25 mouse cellular contexts compared by ENCODE assay signal in the genomic region with DNA sequence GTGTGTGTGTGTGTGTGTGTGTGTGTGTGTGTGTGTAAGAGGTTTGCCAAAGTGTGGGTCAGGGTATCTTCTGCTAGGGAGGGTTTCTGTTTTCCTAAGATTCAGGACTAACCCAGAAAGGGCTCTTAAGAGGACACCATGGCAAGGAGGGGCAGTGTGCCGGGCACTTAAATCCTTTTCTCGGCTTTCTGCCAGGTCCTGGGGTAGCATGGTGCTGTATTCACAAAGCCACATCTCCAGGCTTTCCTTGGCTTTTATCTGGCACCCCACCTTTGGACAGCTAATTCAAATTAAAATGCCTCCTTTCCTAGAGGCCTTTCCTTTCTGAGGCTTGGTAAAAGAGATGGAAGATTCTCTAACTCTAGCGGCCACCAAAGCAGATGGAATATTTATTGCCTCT. TPM values are rescaled to one million over a fixed set of nuclear protein-coding genes. Genes with fewer than 3 reads are reported as not detected.
DNase-seq lines count a peak whose midpoint lies in the region; ATAC-seq lines count a peak whose summit lies in the region.
"Had no signal": no experiment of that assay in that cellular context is flagged by ENCODE, and none has a peak within 500 bp of the region (broad histone marks: within the 10 kb centered on the region; RNA-seq: fewer than 3 reads in every experiment).

No protein-coding gene starts in this region.

- ATAC-seq in intestine, embryonic 14.5 days (replicated peaks; ENCODE audit: low FRiP score, low TSS enrichment, low read depth) = no peak
- no peak for ATAC-seq in intestine, embryonic 16.5 days
- ATAC-seq in hindbrain, embryonic 16.5 days = no peak
- ATAC-seq in neural tube, embryonic 15.5 days (ENCODE audit: low FRiP score) = no peak
- ATAC-seq: activated CD4-positive, CD25-positive, alpha-beta regulatory T cell, adult 4 months; lung, postnatal 0 days; Patski had no signal

- H3K27ac ChIP-seq in intestine, embryonic 14.5 days (ENCODE audit: low read depth) = peak overlapping the region; percentile 0; the same call in 1 of the 2 replicates
- H3K27ac ChIP-seq in intestine, embryonic 16.5 days (ENCODE audit: low read length) = no peak overlapping the region
- no peak overlapping the region for H3K27ac ChIP-seq in hindbrain, embryonic 10.5 days
- H3K27ac ChIP-seq in hindbrain, embryonic 16.5 days (ENCODE audit: low read depth, low read length) = peak overlapping the region; percentile 11
- peak overlapping the region; percentile 54 for H3K27ac ChIP-seq in neural tube, embryonic 15.5 days (replicated peaks)
- H3K27ac ChIP-seq: embryonic facial prominence, embryonic 13.5 days; liver, embryonic 15.5 days had no signal

- H3K9me3 ChIP-seq in intestine, embryonic 14.5 days (ENCODE audit: control insufficient read depth, low read length) = no peaks in the 10 kb centered on the region
- H3K9me3 ChIP-seq in intestine, embryonic 16.5 days (ENCODE audit: control insufficient read depth, low read length) = no peaks in the 10 kb centered on the region
- no peaks in the 10 kb centered on the region for H3K9me3 ChIP-seq in hindbrain, embryonic 10.5 days
- H3K9me3 ChIP-seq in hindbrain, embryonic 16.5 days (ENCODE audit: control insufficient read depth, low read length) = no peaks in the 10 kb centered on the region
- no peaks in the 10 kb centered on the region for H3K9me3 ChIP-seq in neural tube, embryonic 15.5 days (replicated peaks)
- H3K9me3 ChIP-seq: embryonic facial prominence, embryonic 13.5 days; liver, embryonic 15.5 days had no signal

- no peak overlapping the region for H3K4me3 ChIP-seq in intestine, embryonic 14.5 days (ENCODE audit: low read depth, low read length)
- no peak overlapping the region for H3K4me3 ChIP-seq in intestine, embryonic 16.5 days (ENCODE audit: low read length)
- H3K4me3 ChIP-seq in hindbrain, embryonic 10.5 days = no peak overlapping the region
- peak overlapping the region; percentile 5; the same call in 1 of the 2 replicates for H3K4me3 ChIP-seq in hindbrain, embryonic 16.5 days (ENCODE audit: low read length)
- no peak overlapping the region for H3K4me3 ChIP-seq in neural tube, embryonic 15.5 days (replicated peaks)
- H3K4me3 ChIP-seq: embryonic facial prominence, embryonic 13.5 days; liver, embryonic 15.5 days had no signal

- H3K4me2 ChIP-seq in intestine, embryonic 14.5 days (ENCODE audit: low read length) = peak overlapping the region; percentile 9; the same call in 1 of the 2 replicates
- no peak overlapping the region for H3K4me2 ChIP-seq in intestine, embryonic 16.5 days (ENCODE audit: low read depth, low read length)
- peak overlapping the region; percentile 54 for H3K4me2 ChIP-seq in hindbrain, embryonic 16.5 days (ENCODE audit: low read length)
- peak overlapping the region; percentile 64 for H3K4me2 ChIP-seq in neural tube, embryonic 15.5 days
- H3K4me2 ChIP-seq: embryonic facial prominence, embryonic 13.5 days; liver, embryonic 15.5 days had no signal

- DNase-seq in intestine, embryonic 14.5 days (ENCODE audit: low spot score) = no peak
- DNase-seq in hindbrain, embryonic 10.5 days (ENCODE audit: low spot score) = peak; percentile 20
- no peak for DNase-seq in heart, postnatal 10 days
- DNase-seq in adrenal gland, postnatal 4 days (ENCODE audit: low spot score in 2 of 2) = no peak
- DNase-seq in ovary, postnatal 10 days (ENCODE audit: low spot score) = no peak
- DNase-seq: cerebellum, adult 8-10 months; gastrocnemius, postnatal 10 days; kidney, postnatal 10 days; retina, postnatal 1 day; thymus, postnatal 36 days had no signal

- H3K27me3 ChIP-seq in intestine, embryonic 14.5 days (replicated peaks; ENCODE audit: control insufficient read depth, insufficient read depth, low read length) = peaks cover 30% of the 10 kb centered on the region
- peaks cover 72% of the 10 kb centered on the region for H3K27me3 ChIP-seq in intestine, embryonic 16.5 days (replicated peaks; ENCODE audit: control insufficient read depth, insufficient read depth, low read length)
- H3K27me3 ChIP-seq in hindbrain, embryonic 10.5 days (ENCODE audit: insufficient read depth, poor library complexity, severe bottlenecking) = peaks cover 100% of the 10 kb centered on the region
- peaks cover 41% of the 10 kb centered on the region for H3K27me3 ChIP-seq in hindbrain, embryonic 16.5 days (replicated peaks; ENCODE audit: control insufficient read depth, insufficient read depth, low read length)
- H3K27me3 ChIP-seq in neural tube, embryonic 15.5 days (replicated peaks) = no peaks in the 10 kb centered on the region
- H3K27me3 ChIP-seq: Patski had no signal

- no peak overlapping the region for H3K9ac ChIP-seq in intestine, embryonic 14.5 days (ENCODE audit: low read length)
- no peak overlapping the region for H3K9ac ChIP-seq in intestine, embryonic 16.5 days (ENCODE audit: low read depth, low read length)
- H3K9ac ChIP-seq in hindbrain, embryonic 16.5 days (ENCODE audit: low read depth, low read length) = no peak overlapping the region
- H3K9ac ChIP-seq in neural tube, embryonic 15.5 days (replicated peaks) = 0 out of 2 replicates have a peak overlapping the region, but pooled peaks have one; percentile 14
- H3K9ac ChIP-seq: embryonic facial prominence, embryonic 13.5 days; liver, embryonic 15.5 days had no signal

- peaks cover 36% of the 10 kb centered on the region for H3K4me1 ChIP-seq in intestine, embryonic 14.5 days (replicated peaks; ENCODE audit: control insufficient read depth, insufficient read depth, low read length)
- H3K4me1 ChIP-seq in intestine, embryonic 16.5 days (ENCODE audit: control insufficient read depth, insufficient read depth, low read length) = peaks cover 12% of the 10 kb centered on the region
- H3K4me1 ChIP-seq in hindbrain, embryonic 10.5 days (replicated peaks) = peaks cover 3% of the 10 kb centered on the region; the same call in 1 of the 2 replicates
- no peaks in the 10 kb centered on the region for H3K4me1 ChIP-seq in hindbrain, embryonic 16.5 days (ENCODE audit: control insufficient read depth, insufficient read depth, low read depth, low read length)
- H3K4me1 ChIP-seq in neural tube, embryonic 15.5 days = peaks cover 78% of the 10 kb centered on the region
- H3K4me1 ChIP-seq: liver, embryonic 15.5 days had no signal

- intact Hi-C loops in heart, postnatal 10 days (cut with DNase I) = no loop called here

- 23% methylated on average over 3 of the region's 3 CpGs for WGBS in intestine, embryonic 14.5 days
- WGBS in intestine, embryonic 16.5 days = 15% methylated on average over 3 of the region's 3 CpGs
- WGBS in hindbrain, embryonic 10.5 days = 7% methylated on average over 3 of the region's 3 CpGs
- WGBS in hindbrain, embryonic 16.5 days = 14% methylated on average over 3 of the region's 3 CpGs
- 13% methylated on average over 3 of the region's 3 CpGs for WGBS in neural tube, embryonic 15.5 days

- H3K36me3 ChIP-seq in intestine, embryonic 14.5 days (ENCODE audit: control insufficient read depth, insufficient read depth, low read length) = no peaks in the 10 kb centered on the region
- H3K36me3 ChIP-seq in intestine, embryonic 16.5 days (ENCODE audit: control insufficient read depth, insufficient read depth, low read length) = no peaks in the 10 kb centered on the region
- H3K36me3 ChIP-seq in hindbrain, embryonic 10.5 days = no peaks in the 10 kb centered on the region
- H3K36me3 ChIP-seq in hindbrain, embryonic 16.5 days (ENCODE audit: control insufficient read depth, insufficient read depth, low read length) = no peaks in the 10 kb centered on the region
- H3K36me3 ChIP-seq in neural tube, embryonic 15.5 days = no peaks in the 10 kb centered on the region
- H3K36me3 ChIP-seq: embryonic facial prominence, embryonic 13.5 days; liver, embryonic 15.5 days had no signal

RNA-seq across cellular contexts. Expression of gene Hoxc4, which starts 20.9 kb away (rescaled TPM):
- polyA plus RNA-seq in intestine, embryonic 14.5 days (2014; fragmentation: Nextera tagmentation; extraction: Ambion mirVana) = 14.6 and 15.6 TPM in 2 replicates
- 8.8 and 9.7 TPM in 2 replicates for polyA plus RNA-seq in intestine, embryonic 16.5 days (2015; fragmentation: Nextera tagmentation; extraction: Ambion mirVana)
- 1.5 and 29.6 TPM in 2 replicates for polyA plus RNA-seq in hindbrain, embryonic 10.5 days (2016; fragmentation: Nextera tagmentation; extraction: Ambion mirVana)
- 57.7 and 61.2 TPM in 2 replicates for polyA plus RNA-seq in hindbrain, embryonic 16.5 days (2015; fragmentation: Nextera tagmentation; extraction: Ambion mirVana)
- 26.7 and 48.6 TPM in 2 replicates for polyA plus RNA-seq in neural tube, embryonic 15.5 days (2015; fragmentation: Nextera tagmentation; extraction: Ambion mirVana)
- total RNA-seq in heart, postnatal 10 days (2021) = under 1 TPM in 1 of 2 experiments, not detected in 1; 0.24 TPM
- total RNA-seq in adrenal gland, postnatal 4 days (2021) = 10 to 100 TPM; 11.3 to 13.4 TPM
- total RNA-seq: heart, adult 8-10 months; layer of hippocampus, postnatal 10 days; left cerebral cortex, postnatal 10 days; megakaryocyte, adult 5-6 weeks; neutrophil, adult 5-6 weeks had no signal
- polyA plus RNA-seq: activated CD4-positive, CD25-positive, alpha-beta regulatory T cell, adult 4 months; midbrain, postnatal 0 days had no signal

RNA-seq across cellular contexts. Expression of gene Hoxc6, which starts 41.6 kb away (rescaled TPM):
- 6.1 and 9.6 TPM in 2 replicates for polyA plus RNA-seq in intestine, embryonic 14.5 days (2014; fragmentation: Nextera tagmentation; extraction: Ambion mirVana)
- 3.2 and 4.0 TPM in 2 replicates for polyA plus RNA-seq in intestine, embryonic 16.5 days (2015; fragmentation: Nextera tagmentation; extraction: Ambion mirVana)
- not detected in 2 replicates for polyA plus RNA-seq in hindbrain, embryonic 10.5 days (2016; fragmentation: Nextera tagmentation; extraction: Ambion mirVana)
- 4.0 and 9.0 TPM in 2 replicates for polyA plus RNA-seq in hindbrain, embryonic 16.5 days (2015; fragmentation: Nextera tagmentation; extraction: Ambion mirVana)
- 23.4 and 35.1 TPM in 2 replicates for polyA plus RNA-seq in neural tube, embryonic 15.5 days (2015; fragmentation: Nextera tagmentation; extraction: Ambion mirVana)
- total RNA-seq in heart, postnatal 10 days (2021) = under 1 TPM in 1 of 2 experiments, not detected in 1; 0.15 TPM
- total RNA-seq in adrenal gland, postnatal 4 days (2021) = 10 to 100 TPM; 40.3 to 41.5 TPM
- total RNA-seq: layer of hippocampus, postnatal 10 days; left cerebral cortex, postnatal 10 days; megakaryocyte, adult 5-6 weeks; midbrain, postnatal 0 days; neutrophil, adult 5-6 weeks had no signal
- polyA plus RNA-seq: activated CD4-positive, CD25-positive, alpha-beta regulatory T cell, adult 4 months; embryonic facial prominence, embryonic 13.5 days; lung, postnatal 0 days; midbrain, postnatal 0 days had no signal

RNA-seq across cellular contexts. Expression of gene Hoxc8, which starts 49.2 kb away (rescaled TPM):
- polyA plus RNA-seq in intestine, embryonic 14.5 days (2014; fragmentation: Nextera tagmentation; extraction: Ambion mirVana) = 9.5 and 11.9 TPM in 2 replicates
- polyA plus RNA-seq in intestine, embryonic 16.5 days (2015; fragmentation: Nextera tagmentation; extraction: Ambion mirVana) = 4.5 and 4.9 TPM in 2 replicates
- polyA plus RNA-seq in hindbrain, embryonic 10.5 days (2016; fragmentation: Nextera tagmentation; extraction: Ambion mirVana) = not detected in 2 replicates
- polyA plus RNA-seq in hindbrain, embryonic 16.5 days (2015; fragmentation: Nextera tagmentation; extraction: Ambion mirVana) = 3.2 and 9.9 TPM in 2 replicates
- 56.5 and 108 TPM in 2 replicates for polyA plus RNA-seq in neural tube, embryonic 15.5 days (2015; fragmentation: Nextera tagmentation; extraction: Ambion mirVana)
- not detected for total RNA-seq in heart, postnatal 10 days (2021)
- total RNA-seq in adrenal gland, postnatal 4 days (2021) = 10 to 100 TPM; 22.2 to 22.7 TPM
- total RNA-seq: heart, adult 8-10 months; layer of hippocampus, postnatal 10 days; left cerebral cortex, postnatal 10 days; megakaryocyte, adult 5-6 weeks; midbrain, postnatal 0 days; neutrophil, adult 5-6 weeks had no signal
- polyA plus RNA-seq: embryonic facial prominence, embryonic 13.5 days; heart, embryonic 16.5 days; lung, postnatal 0 days; midbrain, postnatal 0 days had no signal

Comparison
In these comparisons a context has a peak if more than half of its experiments do, and no peak if none do; other contexts are left out.
1. H3K27ac ChIP-seq: peak in intestine, embryonic 14.5 days (single experiment), hindbrain, embryonic 16.5 days (single experiment) and neural tube, embryonic 15.5 days (single experiment); none in intestine, embryonic 16.5 days (single experiment) and hindbrain, embryonic 10.5 days (single experiment).